Mouse (Mus musculus) megakaryocyte, embryonic 14.5 days (primary cell): Measurements from ENCODE around the gene Brca1.

Experiments used
- FLI1 ChIP-seq: IDR thresholded peaks from 2 replicates; pipeline ENCODE4 v1.6.1; 2012; ENCODE audit warnings: low read length, inconsistent platforms, mixed read lengths
- GATA1 ChIP-seq: IDR thresholded peaks from 3 replicates; pipeline ENCODE4 v1.6.1; 2012; ENCODE audit warnings: mixed read lengths, low read length, inconsistent platforms, borderline replicate concordance

GRCm38 (mm10) chr11:101479171-101479635 is 72.6 kb downstream of the Brca1 start:
- TF ChIP-seq FLI1 = no peak
- TF ChIP-seq GATA1 = no peak
